Mouse (Mus musculus) left cerebral cortex, adult 11 months (tissue): ENCODE results near the gene Pemt.
A peak's percentile ranks its signal among the peaks of the same experiment; 100 is the strongest.

ENCODE experiments used
- DNase-seq: peaks from one replicate; pipeline ENCODE4 v3.0.0; 2022; ENCODE audit warnings: low spot score

Gene Pemt

GRCm38 (mm10) chr11:60046058-60046735 lies at the start of gene Pemt:
Gene Pemt (minus strand): TSS chr11:60046489.
- DNase-seq: peak; percentile 97

DNA sequence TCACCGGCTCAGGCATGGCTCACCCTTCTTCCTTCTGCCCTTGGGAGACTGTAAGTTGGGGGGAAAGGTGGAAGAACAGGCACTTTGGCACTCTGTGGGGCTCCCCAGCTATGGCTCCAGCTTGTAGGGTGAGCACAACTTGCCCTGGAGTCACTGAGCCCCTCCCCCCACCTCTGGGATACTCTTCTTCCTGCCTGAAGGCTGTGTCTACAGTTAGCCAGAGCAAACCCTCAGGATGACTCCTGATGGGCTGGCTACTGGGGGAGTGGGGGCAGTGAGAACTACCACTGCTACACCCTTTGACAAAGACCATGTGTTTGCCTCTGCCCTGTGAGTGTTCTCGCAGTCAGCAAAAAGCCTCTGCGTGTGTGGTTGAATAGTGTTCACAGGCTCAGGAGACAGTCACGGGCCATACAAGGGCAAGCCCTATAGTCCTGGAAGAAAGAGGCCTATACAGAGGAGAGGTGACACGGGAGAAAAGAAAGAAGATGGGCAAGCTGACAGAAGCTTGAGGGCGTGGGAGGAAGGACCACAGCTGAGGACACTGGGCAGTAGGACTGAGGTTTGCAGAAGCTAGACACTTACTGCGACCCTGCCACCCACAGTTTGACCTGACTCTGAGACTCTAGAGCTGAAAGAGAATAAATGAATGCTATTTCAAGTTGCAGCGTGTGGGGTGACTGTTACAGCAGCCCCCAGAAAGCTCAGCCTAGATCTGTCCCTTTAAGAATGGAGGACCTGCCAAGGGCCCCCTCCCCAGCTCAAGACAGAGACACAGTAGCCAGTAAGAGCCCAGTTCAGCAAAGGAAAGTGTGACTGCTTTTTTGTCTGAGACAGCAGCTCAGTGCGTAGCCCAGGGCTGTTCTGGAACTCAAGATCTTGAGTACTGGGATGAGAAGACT lies 48.9 kb upstream of the Pemt start:
- no peak for DNase-seq

DNA sequence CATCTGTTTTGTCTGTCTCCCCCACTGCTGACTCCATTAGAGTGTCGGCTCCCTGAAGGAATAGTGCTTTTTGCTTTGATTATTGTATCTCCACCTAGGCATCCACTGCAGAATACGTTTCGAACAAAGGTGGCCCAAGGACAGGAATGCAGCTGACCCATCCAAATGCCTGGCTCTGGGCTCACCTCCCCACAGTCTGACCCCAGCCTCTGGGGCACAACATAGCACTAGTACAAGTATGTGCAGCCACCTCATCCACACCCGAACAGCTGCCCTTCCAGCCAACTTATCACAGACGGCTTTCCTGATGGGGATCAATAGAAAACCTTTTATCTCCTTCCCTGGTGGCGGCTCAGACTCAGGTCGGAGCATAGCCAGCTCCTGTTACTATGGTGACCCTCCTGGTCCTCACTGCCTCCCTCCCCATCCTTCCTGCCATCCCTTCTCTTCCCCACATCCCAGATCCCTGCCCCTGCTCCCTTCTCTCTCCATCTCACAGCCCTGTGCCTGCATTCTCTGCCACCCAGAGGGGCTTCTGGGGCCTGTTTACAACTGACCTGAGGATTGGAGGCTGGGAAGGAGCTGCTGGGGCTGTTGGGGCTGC lies 47.8 kb upstream of the Pemt start:
- no peak for DNase-seq

DNA sequence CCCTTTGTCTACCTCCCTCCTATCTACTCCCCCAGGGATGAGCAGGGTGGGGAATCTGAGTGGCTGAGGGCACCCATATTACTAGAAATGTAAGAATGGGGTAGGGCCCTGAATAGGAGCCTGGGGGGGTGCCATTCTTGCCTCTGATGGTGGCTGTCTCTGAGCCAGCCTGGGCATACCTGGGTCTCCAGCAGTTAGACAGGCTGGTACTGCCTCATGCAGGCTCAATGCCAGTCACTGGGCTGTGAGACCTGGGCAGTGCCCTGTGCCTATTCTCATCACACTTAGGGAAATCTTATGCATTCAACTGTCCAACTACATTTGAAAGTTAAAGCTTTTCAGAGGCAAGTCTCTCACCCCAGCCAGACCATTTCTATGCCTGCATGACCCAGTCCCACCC lies 46.9 kb upstream of the Pemt start:
- DNase-seq: no peak

- no peak for DNase-seq
Observed at GRCm38 (mm10) chr11:60091422-60091761, 45.1 kb upstream of the Pemt start.

DNA sequence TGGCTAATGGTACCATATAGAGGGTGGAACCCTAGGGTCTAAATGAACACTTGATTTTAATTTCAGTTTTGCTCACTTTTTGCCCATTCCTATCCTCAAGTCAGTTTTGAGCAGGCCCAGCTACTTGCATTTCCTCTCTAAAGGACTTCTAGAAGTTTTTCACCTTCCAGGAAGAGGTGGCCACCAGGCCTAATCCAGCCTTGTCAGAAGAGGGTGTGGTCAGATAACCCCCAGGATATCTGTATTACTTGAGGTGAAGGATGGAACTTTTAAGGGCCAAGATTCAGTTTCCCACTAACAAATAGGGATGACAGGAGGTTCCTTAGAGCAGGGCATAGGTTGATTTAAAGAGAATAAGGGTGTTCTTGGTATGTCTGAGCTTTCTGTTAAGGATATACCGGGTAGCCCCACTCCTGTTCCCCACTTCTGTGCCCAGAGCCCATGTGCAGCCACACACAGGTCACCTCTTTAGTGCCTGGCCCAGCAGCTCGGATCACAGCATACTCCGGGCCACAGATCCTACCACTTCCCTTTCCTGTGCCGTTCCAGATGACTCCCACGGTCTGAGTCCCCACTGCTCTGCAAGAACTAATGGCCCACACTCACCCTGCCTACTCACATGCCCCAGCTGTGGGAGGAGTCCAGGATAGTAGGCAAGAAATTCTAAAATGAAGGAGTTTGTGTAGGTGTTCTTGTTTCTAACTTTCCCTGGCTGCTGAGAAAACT lies 44.6 kb upstream of the Pemt start:
- DNase-seq: no peak

DNA sequence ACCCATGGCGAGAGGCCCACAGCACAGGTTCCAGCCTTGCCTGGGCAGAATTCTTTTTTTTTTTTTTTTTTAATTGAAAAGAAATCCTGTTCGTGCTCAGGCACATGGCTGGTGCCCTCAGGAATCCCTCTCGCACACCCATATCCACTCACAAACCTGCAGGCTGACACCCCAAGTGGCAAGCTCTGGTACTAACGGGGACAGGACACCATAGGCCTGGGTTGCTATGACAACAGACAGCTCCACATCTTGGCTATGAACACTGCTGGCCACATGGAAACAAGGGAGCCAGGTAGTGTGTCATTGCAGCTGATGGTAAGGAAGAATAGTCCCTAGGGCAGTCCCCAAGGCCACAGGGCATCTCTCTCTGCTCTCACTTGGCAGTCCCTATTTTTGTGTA lies 42.7 kb upstream of the Pemt start:
- DNase-seq: peak; percentile 50

GRCm38 (mm10) chr11:60086676-60087075 lies 40.4 kb upstream of the Pemt start:
- DNase-seq: no peak

- no peak for DNase-seq
Observed at GRCm38 (mm10) chr11:60084589-60084988, 38.3 kb upstream of the Pemt start.

DNA sequence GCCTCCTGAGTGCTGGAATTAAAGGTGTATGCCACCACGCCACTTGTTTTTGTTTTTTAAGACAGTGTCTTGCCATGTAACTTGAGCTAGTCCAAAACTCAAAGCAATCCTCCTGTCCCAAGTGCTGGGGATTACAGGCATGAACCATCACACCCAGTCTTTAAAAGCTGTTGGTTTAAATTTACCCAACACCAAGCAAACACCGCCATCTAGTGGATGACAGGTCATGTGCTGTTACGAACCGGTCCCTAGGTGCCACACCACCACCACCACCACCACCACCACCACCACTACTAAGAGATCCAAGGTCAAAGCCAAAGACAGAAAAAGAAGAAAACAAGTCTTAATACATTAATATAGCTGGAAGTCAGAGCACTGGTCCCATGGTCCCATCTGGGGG lies 30.5 kb upstream of the Pemt start:
- peak; percentile 47 for DNase-seq

- DNase-seq: no peak
Observed at GRCm38 (mm10) chr11:60076183-60076582, 29.9 kb upstream of the Pemt start.

DNA sequence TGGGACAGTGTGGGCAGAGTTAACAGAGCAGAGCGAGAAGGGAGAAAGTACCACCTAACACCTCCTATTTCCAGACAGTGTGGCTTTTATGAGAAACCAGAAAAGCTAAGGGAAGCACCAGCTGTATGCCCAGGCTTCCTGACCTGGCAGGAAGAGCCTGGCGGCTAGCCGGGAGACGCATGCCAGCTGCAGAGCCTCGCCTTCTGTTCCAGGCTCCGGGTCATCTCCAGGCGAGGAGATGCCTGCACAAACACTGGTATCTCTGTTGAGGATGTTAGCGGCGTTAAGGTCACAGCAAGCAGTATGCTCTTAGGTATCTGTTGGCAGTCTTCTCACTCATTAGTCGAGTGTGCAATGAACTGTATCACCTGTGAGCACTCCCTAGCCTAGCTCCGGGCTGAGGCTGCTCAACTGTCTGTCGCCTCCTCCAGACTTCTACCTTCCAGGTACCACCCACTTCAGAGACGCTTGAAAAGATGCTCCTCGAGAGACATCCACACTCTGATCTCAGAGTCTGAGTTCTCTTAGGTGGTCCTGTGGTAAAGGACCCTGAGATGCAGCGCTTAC lies 27.7 kb upstream of the Pemt start:
- no peak for DNase-seq

- no peak for DNase-seq
Observed at GRCm38 (mm10) chr11:60073121-60073520, 26.8 kb upstream of the Pemt start.

- no peak for DNase-seq
Observed at GRCm38 (mm10) chr11:60071221-60071620, 24.9 kb upstream of the Pemt start.

GRCm38 (mm10) chr11:60070599-60070998 lies 24.3 kb upstream of the Pemt start:
- DNase-seq: no peak

- no peak for DNase-seq
Observed at GRCm38 (mm10) chr11:60068631-60069030, 22.3 kb upstream of the Pemt start.

GRCm38 (mm10) chr11:60067646-60068045 lies 21.4 kb upstream of the Pemt start:
- DNase-seq: no peak

DNA sequence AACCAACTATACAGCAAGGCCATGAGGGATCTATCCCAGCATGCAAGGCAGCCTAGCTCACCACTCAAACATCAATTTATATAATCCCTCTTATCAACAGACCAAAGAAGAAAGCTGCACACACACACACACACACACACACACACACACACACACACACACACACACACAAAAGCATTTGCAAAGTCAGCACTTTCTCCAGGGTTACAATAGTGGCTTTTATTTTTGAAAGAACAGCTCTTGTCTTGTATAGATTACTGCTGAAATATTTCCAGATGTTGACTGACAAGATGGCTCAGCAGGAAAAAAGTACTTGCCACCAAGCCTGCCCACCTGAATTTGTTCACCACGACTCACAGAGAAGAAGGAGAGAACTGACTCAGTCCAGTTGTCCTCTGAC lies 19.0 kb upstream of the Pemt start:
- DNase-seq: no peak

DNA sequence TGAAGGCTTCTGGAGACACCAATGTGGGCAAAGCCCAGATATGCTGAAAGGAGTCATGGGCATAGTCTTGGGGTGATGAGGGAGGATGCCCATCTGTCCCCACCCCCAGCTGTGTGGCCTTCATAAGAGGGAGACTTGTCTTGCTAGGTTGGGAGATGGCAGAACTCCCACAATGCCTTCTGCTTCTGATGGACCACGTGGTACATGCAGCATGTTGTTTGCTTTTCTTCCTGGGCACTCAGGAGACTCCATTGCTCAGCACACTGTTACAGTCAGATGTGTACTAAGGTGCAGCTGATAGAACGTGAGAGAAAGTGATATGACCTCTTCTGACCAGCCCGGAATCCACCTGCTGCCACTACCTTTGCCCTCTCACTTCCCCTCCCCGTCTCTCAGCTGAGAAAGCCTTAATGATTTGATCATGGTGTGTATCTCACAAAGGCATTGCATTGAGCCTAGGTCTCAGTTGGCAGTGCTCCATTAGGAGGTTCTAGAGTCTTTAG lies 15.3 kb upstream of the Pemt start:
- no peak for DNase-seq

- DNase-seq: no peak
Observed at GRCm38 (mm10) chr11:60060026-60060425, 13.7 kb upstream of the Pemt start.

- DNase-seq: no peak
Observed at GRCm38 (mm10) chr11:60058441-60058840, 12.2 kb upstream of the Pemt start.

DNA sequence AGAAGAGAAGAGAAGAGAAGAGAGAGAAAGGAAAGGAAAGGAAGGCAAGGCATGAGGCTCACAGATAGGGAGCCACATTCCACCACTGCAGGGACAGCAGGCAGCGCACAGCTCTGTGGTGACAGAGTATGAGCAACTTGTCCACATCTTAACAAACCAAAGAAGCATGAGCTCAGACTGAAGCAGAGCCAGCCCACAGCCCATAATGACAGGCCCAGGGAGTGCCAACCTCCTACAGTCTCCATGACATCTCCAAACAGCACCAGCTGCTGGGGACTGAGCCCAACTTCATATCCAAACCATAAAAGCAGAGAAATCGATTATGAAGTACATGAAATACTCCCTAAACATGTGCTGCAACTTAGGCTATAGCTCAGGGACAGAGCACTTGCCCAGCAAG lies 11.7 kb upstream of the Pemt start:
- no peak for DNase-seq
